Mouse (Mus musculus): Measurements from ENCODE around the gene Lrp1.

DNA sequence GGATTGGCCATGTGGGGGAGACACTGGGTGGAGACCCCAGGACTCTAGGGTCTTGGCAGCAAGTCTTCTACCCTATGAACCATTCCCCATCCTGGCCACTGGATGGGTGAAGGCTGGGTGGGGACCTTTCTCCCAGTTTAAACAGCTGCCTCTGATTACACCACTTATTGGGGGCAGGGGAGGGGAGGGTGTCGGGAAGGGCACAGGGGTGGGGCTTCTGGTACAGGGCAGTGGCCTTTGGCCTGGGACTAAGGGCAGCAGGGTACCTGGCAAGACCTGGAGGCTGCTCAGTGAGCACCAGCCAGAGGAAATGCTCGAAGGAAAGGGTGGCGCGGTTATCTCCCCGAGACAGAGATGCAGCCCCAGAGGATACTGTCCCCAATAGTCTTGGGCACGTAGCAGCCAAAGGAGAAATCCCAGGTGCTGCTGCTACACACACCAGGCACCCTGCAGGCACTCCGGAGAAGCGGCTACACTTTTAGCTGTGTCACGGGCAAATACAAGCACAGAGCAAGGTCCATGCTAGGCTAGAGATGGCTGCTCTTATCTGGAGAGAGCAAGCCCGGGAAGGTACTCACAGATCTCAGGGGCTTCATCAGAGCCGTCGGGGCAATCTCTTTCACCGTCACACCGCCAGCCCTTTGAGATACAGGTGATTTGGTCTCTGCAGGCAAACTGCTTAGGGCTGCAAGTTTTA lies 8.7 kb downstream of the Lrp1 start:
- TF ChIP-seq EP300 (IDR thresholded peaks at IDR 0.05; ENCODE audit: low read length) (no peak), USF1 (IDR thresholded peaks at IDR 0.05; ENCODE audit: low read depth, low read length) (no peak), CTCF (conservative IDR thresholded peaks at IDR 0.05 in 1 of 2, IDR thresholded peaks at IDR 0.05 in 1 of 2; ENCODE audit: low read depth in 2 of 2, low read length in 2 of 2) (no peak), ELF1 (IDR thresholded peaks at IDR 0.05; ENCODE audit: low read depth, low read length) (no peak), RCOR1 (conservative IDR thresholded peaks at IDR 0.05; ENCODE audit: low read depth, low read length) (no peak), MAX (IDR thresholded peaks at IDR 0.05; ENCODE audit: low read length) (no peak), POLR2A (IDR thresholded peaks at IDR 0.05; ENCODE audit: low read depth, low read length) (no peak), TCF12 (IDR thresholded peaks at IDR 0.05; ENCODE audit: low read depth, low read length) (no peak), ZC3H11A (IDR thresholded peaks at IDR 0.05; ENCODE audit: low read depth, low read length) (no peak), USF2 (conservative IDR thresholded peaks at IDR 0.05; ENCODE audit: low read depth, low read length) (no peak), HCFC1 (IDR thresholded peaks at IDR 0.05; ENCODE audit: low read depth, low read length) (no peak), JUND (conservative IDR thresholded peaks at IDR 0.05; ENCODE audit: low read depth, low read length) (no peak), SMC3 (IDR thresholded peaks at IDR 0.05; ENCODE audit: low read depth, low read length) (no peak), ZMIZ1 (IDR thresholded peaks at IDR 0.05; ENCODE audit: low read depth, low read length) (no peak)
